Mouse (Mus musculus) kidney, postnatal 4 days (tissue): ENCODE data around the gene Trmu.

Source experiments
- DNase-seq, 2 experiments: peaks; one replicate each; pipeline ENCODE4 v3.0.0; 2021; ENCODE audit warnings: mixed read lengths in 2 of 2

The Trmu gene

DNA sequence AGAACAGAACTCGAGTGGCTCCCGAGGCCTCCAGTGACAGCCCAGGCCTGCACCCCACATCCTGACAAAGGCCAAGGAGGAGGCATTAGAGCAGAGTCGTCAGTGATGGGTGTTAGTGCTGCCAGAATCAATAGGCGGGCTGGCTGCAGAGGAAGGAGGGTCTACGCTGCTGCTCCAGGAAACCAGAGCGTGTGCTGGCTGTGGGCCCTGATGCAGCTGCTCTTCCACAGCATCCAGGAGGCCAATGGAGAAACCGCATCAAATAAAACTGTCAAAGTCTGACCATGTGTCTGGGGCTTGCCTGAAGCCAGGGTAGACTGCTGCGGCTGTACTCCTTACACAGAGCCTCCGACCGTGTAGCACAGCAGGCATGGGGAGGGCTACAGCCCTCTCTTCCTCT lies 18.0 kb downstream of the Trmu start:
- peak; percentile 30 to 39 for DNase-seq

DNA sequence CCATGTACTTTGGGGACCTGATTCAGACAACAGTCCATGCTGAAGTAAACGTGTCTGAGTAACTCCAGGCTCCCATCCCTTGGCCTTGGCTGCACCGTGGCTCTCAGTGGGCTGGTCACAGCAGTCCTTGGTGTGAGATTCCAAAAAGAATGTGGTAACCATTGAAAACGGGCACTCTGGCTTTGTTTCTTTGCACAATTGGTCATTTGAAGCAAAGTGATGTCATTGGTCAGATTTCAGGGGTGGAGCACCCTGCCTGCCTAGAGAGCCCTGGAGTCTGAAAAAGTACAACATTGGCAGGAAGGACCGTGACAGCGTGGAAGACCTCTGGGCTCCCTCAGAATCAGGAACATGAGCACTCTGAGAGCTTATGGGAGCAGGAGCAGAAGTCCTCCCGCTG lies 20.3 kb downstream of the Trmu start:
- no peak for DNase-seq

DNA sequence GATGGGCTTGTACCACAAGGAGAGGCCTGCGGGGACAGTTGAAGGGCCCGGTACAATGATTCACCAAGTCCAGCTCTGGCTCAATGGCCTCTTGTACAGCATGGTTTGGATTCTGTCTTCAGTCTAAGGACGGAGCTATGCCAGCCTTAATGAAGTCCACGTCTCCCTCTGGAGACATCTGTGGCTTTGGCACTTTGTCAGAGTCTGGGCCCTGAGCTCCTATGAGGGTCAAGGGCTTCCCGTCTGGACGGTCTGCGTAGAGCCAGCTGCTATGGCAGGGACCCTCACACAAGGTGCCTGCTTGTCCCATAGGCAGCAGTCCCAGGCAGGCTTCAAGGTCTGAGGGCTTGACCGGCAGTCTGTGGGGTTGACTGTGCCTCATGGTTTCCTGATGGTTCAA lies 21.2 kb downstream of the Trmu start:
- peak in 1 of 2 experiments; percentile 11 for DNase-seq

DNA sequence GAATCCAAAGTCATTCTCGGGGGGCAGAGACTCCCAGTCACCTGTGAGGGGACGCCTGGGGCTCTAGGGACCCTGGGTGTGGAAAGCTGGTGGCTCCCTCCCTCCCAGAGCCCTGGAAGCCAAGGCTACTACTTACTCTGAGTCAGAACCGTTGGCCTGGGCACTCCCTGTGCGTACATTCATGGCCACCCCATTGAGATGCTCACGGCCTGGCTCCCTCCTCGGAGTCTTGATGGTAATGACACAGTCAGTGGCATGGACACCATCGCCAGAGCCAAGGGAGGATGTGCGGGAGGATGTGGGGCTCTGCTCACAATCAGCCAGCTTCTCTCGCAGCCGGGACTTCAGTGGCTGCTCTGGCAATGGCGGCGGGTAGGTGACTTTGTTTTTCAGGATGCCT lies 21.7 kb downstream of the Trmu start:
- no peak for DNase-seq

DNA sequence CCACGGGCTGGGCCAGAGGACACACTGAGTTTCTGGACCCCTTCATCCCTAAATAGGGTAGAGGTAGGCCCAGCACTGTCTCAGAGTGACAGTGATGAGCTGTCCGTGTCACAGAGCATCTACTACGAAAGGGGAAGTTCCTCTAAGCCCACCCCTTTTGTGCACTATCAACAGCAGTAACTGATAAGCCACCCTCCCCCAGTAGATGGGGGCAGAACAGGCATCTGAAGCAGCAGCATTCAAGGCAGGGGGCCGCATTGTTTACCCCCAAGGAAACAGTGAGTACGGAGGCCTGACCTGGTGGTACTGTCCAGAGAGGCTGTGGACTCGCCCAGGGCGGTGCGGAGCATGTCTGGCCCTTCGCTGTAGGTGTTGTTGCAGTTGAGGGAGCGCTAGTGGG lies 23.4 kb downstream of the Trmu start:
- DNase-seq = no peak

DNA sequence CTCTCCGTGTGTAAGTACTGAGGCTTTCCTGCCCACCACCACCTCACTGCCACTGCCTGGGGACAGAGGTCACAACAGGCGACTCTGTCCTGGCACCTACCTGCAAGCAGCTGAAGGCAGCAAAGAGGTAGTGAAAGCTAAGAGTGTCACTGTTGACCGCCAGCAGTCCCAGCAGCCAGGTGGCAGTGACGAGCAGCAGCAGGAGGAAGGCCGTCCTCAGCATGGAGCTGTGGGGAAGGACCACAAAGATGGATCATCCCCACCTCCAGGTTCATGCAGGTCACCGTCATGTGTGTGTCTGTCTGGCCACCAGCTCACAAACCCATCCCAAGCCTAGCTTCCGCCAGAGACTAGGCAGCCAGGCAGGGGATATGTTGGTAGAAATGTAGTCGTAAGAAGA lies 24.7 kb downstream of the Trmu start:
- DNase-seq = peak; percentile 43 to 46

DNA sequence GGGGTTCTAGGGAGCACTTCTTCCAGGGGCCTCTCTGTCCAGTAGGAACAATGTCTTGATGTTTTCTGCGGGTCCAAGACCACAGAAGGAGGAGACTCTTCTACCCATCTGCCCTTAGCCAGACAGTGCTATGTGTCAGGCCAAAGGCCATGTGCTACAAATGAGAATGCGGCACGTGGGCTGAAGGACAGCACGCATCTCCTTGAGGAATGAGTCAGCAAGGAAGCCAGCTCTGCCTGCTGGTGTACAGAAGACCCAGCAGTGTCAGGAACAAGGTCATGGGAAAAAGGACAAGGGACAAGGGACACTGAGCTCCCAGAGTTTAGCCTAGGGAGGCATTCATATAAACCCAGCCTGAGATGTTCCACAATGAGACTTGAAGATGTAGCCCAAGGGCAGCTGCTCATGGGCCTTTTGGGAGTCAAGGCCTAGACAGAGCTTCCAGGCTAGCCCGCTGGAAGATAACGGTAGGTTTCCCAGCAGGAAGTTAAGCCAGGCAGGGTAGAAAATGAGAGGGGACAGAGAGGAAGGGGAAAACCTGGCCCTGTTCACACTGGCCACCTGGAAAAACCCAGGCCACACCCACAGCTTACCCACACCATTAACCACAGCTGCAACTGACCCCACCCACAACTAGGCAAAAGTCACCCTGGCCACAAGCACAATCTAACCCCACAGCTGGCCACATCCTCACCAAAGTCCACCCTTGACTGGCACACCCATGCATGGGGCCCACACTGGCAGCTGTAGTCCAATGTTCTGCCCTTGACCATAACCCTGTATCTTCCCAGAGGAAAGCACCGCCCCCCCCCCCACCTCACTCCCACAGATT lies 29.8 kb downstream of the Trmu start:
- DNase-seq = peak in 1 of 2 experiments; percentile 40

DNA sequence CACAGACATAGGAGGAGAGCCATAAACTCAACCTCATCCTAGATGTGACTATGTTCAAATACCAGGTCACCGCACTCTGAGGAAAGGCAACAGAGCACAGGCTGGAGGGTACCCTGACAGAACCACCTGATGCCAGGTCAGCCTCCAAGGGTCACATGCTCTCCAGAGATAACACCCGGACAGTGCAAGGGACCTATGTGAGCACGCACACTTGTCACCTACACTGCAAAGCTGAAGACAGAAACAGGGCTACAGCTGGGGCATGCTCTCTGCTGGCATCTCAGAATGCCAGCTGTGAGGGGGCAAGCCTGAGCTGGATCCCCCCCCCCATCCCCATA lies 30.3 kb downstream of the Trmu start:
- DNase-seq = no peak

DNA sequence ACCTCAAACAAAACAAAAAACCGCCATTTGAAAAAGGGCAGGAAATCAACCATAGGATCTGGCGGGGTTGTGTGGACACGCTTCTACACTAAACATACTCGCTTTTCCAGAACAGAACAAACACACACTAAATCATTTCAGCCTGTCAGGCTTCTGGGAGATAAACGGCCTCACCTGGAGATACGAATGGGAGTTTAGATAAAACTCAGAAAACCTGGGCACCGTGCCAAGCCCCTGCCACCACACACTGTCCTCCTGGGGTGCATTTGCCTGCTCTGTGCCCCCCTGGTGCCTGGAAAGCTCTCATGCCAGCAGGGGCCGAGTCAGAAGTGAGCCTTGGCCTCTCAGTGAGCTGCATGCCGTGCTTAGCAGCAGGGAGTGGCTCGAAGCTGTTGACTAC lies 30.8 kb downstream of the Trmu start:
- peak; percentile 43 to 55 for DNase-seq

DNA sequence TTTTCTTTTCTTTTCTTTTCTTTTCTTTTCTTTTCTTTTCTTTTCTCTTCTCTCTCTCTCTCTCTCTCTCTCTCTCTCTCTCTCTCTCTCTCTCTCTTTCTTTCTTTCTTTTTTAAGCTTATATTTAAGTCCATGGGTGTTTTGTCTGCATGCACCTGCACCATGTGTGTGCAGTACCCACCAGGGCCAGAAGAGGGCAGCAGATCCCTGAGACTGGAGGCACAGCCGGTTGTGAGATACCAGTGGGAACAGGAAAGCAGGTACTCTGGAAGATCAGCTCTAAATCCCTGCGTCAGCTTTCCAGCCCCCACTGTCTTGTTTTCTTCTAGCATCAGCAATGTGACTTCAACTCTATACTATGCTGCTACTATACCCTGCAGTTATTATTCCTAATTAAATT lies 34.5 kb downstream of the Trmu start:
- DNase-seq = peak; percentile 88 to 91

DNA sequence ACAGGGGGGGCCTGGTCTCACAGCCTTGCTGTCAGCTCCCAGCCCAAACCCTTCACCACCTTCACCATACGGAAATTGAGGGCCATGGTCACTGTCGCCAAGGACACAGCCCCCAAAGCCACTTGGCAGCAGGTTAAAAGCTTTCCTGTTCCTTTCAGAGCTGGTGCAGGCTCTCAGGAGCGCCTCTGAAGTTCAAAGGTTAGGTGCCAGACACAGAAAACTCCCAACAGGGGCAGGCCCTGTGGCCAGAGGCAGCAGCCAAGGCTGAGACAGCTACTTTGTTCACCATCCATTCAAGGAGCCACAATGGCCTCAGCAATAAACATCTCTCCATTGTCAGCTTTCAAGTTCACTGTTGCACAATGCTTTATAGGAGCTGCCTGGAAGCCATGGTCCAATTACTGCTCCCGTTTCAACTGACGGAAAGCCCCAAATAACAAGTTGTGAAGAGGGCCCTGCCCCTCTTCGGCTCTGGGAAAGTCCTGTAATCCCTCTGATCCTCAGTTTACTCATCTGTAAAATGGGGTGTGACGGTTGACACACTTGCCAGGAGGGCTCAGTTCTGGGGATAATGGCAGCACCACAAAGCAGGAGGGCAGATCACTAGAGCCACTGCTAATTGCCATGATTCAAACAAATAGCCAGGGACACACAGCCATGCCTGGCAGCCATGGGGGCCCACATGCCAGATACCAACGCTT lies 40.2 kb downstream of the Trmu start:
- DNase-seq = peak in 1 of 2 experiments; percentile 19

DNA sequence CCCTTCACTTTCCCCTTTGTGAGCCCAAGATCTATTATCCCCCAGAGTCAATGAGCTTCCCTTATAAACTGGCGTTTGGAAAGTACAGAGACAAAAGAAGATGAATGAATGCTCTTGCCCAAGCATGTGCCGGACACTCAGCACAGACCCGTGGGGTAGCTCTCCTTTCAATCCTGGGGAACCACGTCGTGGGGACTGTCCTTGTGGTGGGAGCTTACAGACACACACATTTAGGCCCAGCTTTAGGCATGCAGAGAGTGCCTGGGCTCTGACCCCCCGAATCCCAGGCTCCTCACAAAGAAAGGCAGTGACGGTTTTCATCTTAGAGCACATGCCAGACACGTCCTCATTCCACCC lies 40.8 kb downstream of the Trmu start:
- DNase-seq = no peak

DNA sequence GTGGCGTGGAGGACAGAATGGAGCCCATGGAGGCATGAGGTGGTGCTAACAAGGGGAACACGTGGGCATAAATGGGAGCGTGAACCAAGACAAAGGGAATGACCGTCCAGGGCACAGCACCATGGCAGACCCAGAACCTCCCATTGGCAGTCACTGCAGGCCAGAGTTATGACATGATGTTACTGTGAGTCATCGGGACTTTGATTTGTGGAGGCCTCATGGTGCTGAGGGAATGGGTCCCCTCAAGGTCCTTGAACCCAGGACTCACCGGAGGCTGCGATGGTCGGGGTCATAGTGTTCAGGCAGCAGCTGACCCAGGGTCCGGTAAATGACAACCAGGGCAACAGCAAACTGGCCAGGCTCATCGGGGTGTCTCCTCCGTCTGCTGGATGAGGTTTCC lies 42.7 kb downstream of the Trmu start:
- DNase-seq = no peak

DNA sequence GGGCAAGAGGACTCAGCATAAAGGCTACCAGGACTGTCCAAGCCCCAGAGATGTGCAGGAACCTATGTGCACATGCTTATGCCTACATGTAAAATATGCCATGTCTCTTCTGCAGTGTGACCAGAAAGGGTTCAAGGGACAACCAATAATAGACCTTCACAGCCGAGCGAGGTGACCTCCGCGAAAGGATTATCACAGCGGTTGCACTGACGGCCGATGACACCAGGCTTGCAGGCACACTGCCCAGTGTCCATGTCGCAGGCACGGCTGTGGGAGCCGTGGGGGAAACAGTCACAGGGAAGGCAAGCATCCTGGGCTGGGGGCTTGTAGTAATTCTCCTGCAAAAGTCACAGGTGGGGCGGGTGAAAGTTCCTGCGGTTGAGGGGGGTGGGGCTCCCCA lies 49.0 kb downstream of the Trmu start:
- DNase-seq = no peak

DNA sequence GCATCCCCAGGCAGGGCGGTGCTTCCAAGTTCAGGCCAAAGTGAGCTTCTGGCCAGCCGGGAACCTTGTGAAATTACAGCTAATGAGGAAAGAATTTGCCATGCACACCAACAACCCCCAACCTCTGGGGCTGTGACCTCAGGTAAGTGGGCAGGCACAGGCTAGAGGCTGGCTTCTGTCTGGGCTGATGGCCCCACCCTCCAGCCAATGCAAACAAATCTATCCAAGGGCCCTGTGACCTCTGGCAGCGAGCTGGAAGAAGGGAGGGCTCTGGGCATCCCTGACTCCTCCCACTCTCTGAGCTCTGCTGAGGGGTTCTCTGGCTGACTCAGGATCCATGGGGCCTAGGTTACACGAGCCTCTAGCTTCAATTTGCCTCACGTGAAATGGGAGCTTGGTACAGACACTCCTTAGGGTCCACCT lies 56.5 kb downstream of the Trmu start:
- peak; percentile 48 to 65 for DNase-seq
